Mouse (Mus musculus) ovary, adult 18-20 months (tissue): ENCODE data around the gene Plcz1.

Experiments
- DNase-seq: peaks from one replicate; pipeline ENCODE4 v3.0.0; 2022; ENCODE audit warnings: low spot score, mixed read lengths

Gene Plcz1

GRCm38 (mm10) chr6:140041357-140041756 lies at the start of gene Plcz1:
Gene Plcz1, minus strand, starts transcription at chr6:140041457.
- DNase-seq = no peak

- DNase-seq = no peak
Measured at GRCm38 (mm10) chr6:140089855-140090254, 48.6 kb upstream of the Plcz1 start.

GRCm38 (mm10) chr6:140081739-140082138 lies 40.5 kb upstream of the Plcz1 start:
- no peak for DNase-seq

GRCm38 (mm10) chr6:140080933-140081332 lies 39.7 kb upstream of the Plcz1 start:
- DNase-seq = no peak

- no peak for DNase-seq
Measured at GRCm38 (mm10) chr6:140069177-140069576, 27.9 kb upstream of the Plcz1 start.

GRCm38 (mm10) chr6:140054271-140054928 lies 13.1 kb upstream of the Plcz1 start:
- no peak for DNase-seq

GRCm38 (mm10) chr6:140051476-140051875 lies 10.2 kb upstream of the Plcz1 start:
- DNase-seq = no peak

GRCm38 (mm10) chr6:140040952-140041351 lies 305 bp downstream of the Plcz1 start, which contains the start of gene Capza3:
Gene Capza3, plus strand, starts transcription at chr6:140041252.
- no peak for DNase-seq

GRCm38 (mm10) chr6:140024404-140024803 lies 16.9 kb downstream of the Plcz1 start:
- DNase-seq = no peak

GRCm38 (mm10) chr6:140005181-140005580 lies 36.1 kb downstream of the Plcz1 start:
- no peak for DNase-seq

- no peak for DNase-seq
Measured at GRCm38 (mm10) chr6:139989597-139989996, 51.7 kb downstream of the Plcz1 start.

GRCm38 (mm10) chr6:139989075-139989474 lies 52.2 kb downstream of the Plcz1 start:
- DNase-seq = no peak

- DNase-seq = no peak
Measured at GRCm38 (mm10) chr6:139986564-139986963, 54.7 kb downstream of the Plcz1 start.

GRCm38 (mm10) chr6:139984069-139984468 lies 57.2 kb downstream of the Plcz1 start:
- DNase-seq = no peak

GRCm38 (mm10) chr6:139981061-139981460 lies 60.2 kb downstream of the Plcz1 start:
- DNase-seq = no peak

- DNase-seq = no peak
Measured at GRCm38 (mm10) chr6:139978114-139978513, 63.1 kb downstream of the Plcz1 start.

- no peak for DNase-seq
Measured at GRCm38 (mm10) chr6:139974668-139975067, 66.6 kb downstream of the Plcz1 start.

- no peak for DNase-seq
Measured at GRCm38 (mm10) chr6:139971608-139972298, 69.5 kb downstream of the Plcz1 start.

GRCm38 (mm10) chr6:139966684-139967083 lies 74.6 kb downstream of the Plcz1 start:
- no peak for DNase-seq

- DNase-seq = no peak
Measured at GRCm38 (mm10) chr6:139964895-139965294, 76.4 kb downstream of the Plcz1 start.

GRCm38 (mm10) chr6:139963775-139964174 lies 77.5 kb downstream of the Plcz1 start:
- no peak for DNase-seq

- DNase-seq = no peak
Measured at GRCm38 (mm10) chr6:139957531-139958241, 83.6 kb downstream of the Plcz1 start.

- DNase-seq = peak; percentile 17
Measured at GRCm38 (mm10) chr6:139953596-139953995, 87.7 kb downstream of the Plcz1 start.
